Mouse (Mus musculus): ENCODE results near the gene Rab30.

DNA sequence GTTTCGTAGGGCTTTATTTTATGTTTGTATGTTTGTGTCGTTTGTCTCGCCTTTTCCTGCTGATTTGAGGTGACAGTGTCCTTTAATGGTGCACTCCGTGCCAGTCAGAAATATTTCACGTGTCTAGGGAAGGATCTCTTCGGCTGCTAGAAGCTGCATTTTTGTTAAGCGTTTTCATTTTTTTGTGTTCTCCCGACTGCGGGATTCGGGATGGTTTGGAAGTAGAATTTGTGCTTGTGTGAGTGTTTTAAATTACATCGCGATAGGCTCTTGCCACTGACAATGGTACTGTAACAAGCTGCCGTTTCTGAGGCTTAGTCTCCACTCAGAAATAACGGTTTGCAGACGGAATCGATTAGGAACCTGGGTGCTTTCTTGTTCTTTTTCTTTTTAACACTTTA lies 938 bp downstream of the Rab30 start:
- TF ChIP-seq CTCF (IDR thresholded peaks at IDR 0.05; ENCODE audit: low read depth), result no peak
- no peak for TF ChIP-seq EP300 (IDR thresholded peaks at IDR 0.05; ENCODE audit: low read depth)

Data from liver, embryonic 14.5 days (tissue).